Comparison of ENCODE assay signal across 11 mouse cellular contexts in the genomic region with DNA sequence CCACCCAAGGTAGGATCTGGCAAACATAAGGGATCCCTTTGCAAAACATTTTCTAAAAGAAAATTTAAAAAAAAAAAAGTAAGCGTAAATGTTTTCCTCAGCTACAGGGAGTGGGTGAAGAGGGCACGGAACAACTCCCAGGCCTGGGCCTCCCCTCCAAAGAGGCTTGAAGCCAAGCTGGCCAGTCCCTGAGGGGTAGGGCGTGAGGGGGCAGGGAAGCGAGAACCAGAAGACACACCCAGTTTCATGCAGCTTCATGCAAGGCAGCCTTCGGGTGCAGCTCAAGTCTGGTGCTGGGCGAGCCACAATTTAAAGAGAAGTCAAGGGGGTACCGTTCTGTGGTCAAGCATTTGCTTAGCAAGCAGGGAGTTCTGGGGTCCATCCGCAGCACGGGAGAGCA. TPM values are rescaled to one million over a fixed set of nuclear protein-coding genes. Genes with fewer than 3 reads are reported as not detected.
DNase-seq lines count a peak whose midpoint lies in the region; ATAC-seq lines count a peak whose summit lies in the region.
"Had no signal": no experiment of that assay in that cellular context is flagged by ENCODE, and none has a peak within 500 bp of the region (broad histone marks: within the 10 kb centered on the region; RNA-seq: fewer than 3 reads in every experiment).

No protein-coding gene starts in this region.

- H3K9ac ChIP-seq in midbrain, embryonic 11.5 days (ENCODE audit: low read length): no peak overlapping the region
- H3K9ac ChIP-seq in midbrain, embryonic 16.5 days (ENCODE audit: low read depth, low read length): no peak overlapping the region
- no peak overlapping the region for H3K9ac ChIP-seq in stomach, embryonic 14.5 days (replicated peaks; ENCODE audit: low read depth, low read length)
- H3K9ac ChIP-seq: midbrain, embryonic 13.5 days had no signal

- H3K27me3 ChIP-seq in midbrain, embryonic 11.5 days (ENCODE audit: control insufficient read depth, insufficient read depth, low read length): peaks cover 17% of the 10 kb centered on the region
- peaks cover 33% of the 10 kb centered on the region for H3K27me3 ChIP-seq in midbrain, embryonic 16.5 days (ENCODE audit: control insufficient read depth, insufficient read depth, low read depth, low read length)
- peaks cover 4% of the 10 kb centered on the region for H3K27me3 ChIP-seq in stomach, embryonic 14.5 days (ENCODE audit: control insufficient read depth, insufficient read depth, low read length)

- H3K27ac ChIP-seq in midbrain, embryonic 11.5 days (ENCODE audit: low read depth, low read length): no peak overlapping the region
- no peak overlapping the region for H3K27ac ChIP-seq in midbrain, embryonic 16.5 days (ENCODE audit: low read length)
- peak overlapping the region; percentile 76; the same call in 1 of the 2 replicates for H3K27ac ChIP-seq in stomach, embryonic 14.5 days (ENCODE audit: low read length)
- H3K27ac ChIP-seq: midbrain, embryonic 13.5 days had no signal

- intact Hi-C loops in heart, postnatal 10 days (cut with DNase I): no loop called here
- intact Hi-C loops in left cerebral cortex, postnatal 36 days (cut with DNase I): no loop called here
- intact Hi-C loops in left cerebral cortex, postnatal 4 days (cut with DNase I): no loop called here

- no peaks in the 10 kb centered on the region for H3K36me3 ChIP-seq in midbrain, embryonic 11.5 days (ENCODE audit: control insufficient read depth, insufficient read depth, low read length)
- H3K36me3 ChIP-seq in midbrain, embryonic 16.5 days (ENCODE audit: control insufficient read depth, insufficient read depth, low read length): no peaks in the 10 kb centered on the region
- H3K36me3 ChIP-seq in stomach, embryonic 14.5 days (ENCODE audit: control insufficient read depth, insufficient read depth, low read length): peaks cover 4% of the 10 kb centered on the region
- H3K36me3 ChIP-seq: midbrain, embryonic 13.5 days had no signal

- no peak overlapping the region for H3K4me2 ChIP-seq in midbrain, embryonic 11.5 days
- no peak overlapping the region for H3K4me2 ChIP-seq in midbrain, embryonic 16.5 days (ENCODE audit: low read length)
- no peak overlapping the region for H3K4me2 ChIP-seq in stomach, embryonic 14.5 days (replicated peaks; ENCODE audit: low read depth, low read length)
- H3K4me2 ChIP-seq: midbrain, embryonic 13.5 days had no signal

- WGBS in midbrain, embryonic 11.5 days: 79% methylated on average over 9 of the region's 9 CpGs
- WGBS in midbrain, embryonic 16.5 days: 75% methylated on average over 9 of the region's 9 CpGs
- 65% methylated on average over 9 of the region's 9 CpGs for WGBS in stomach, embryonic 14.5 days

- H3K4me3 ChIP-seq in midbrain, embryonic 11.5 days (ENCODE audit: low read depth, low read length): no peak overlapping the region
- no peak overlapping the region for H3K4me3 ChIP-seq in midbrain, embryonic 16.5 days (ENCODE audit: low read depth, low read length)
- no peak overlapping the region for H3K4me3 ChIP-seq in stomach, embryonic 14.5 days (ENCODE audit: low read depth, low read length)
- H3K4me3 ChIP-seq: midbrain, embryonic 13.5 days had no signal

- H3K9me3 ChIP-seq in midbrain, embryonic 11.5 days (ENCODE audit: control insufficient read depth, low read length): no peaks in the 10 kb centered on the region
- H3K9me3 ChIP-seq in midbrain, embryonic 16.5 days (replicated peaks; ENCODE audit: control insufficient read depth, low read length, poor library complexity, severe bottlenecking): no peaks in the 10 kb centered on the region
- H3K9me3 ChIP-seq in stomach, embryonic 14.5 days (ENCODE audit: control insufficient read depth, low read depth, low read length): no peaks in the 10 kb centered on the region
- H3K9me3 ChIP-seq: midbrain, embryonic 13.5 days had no signal

- DNase-seq in midbrain, embryonic 11.5 days (ENCODE audit: low spot score, missing footprints): peak; percentile 26
- peak; percentile 72 for DNase-seq in gastrocnemius, adult 18-20 months (ENCODE audit: low spot score)
- DNase-seq in heart, postnatal 10 days: peak; percentile 68 to 70
- DNase-seq in layer of hippocampus, adult 18-20 months (ENCODE audit: low spot score in 2 of 2): no peak
- DNase-seq in left cerebral cortex, postnatal 36 days (ENCODE audit: low spot score in 2 of 2): no peak
- DNase-seq in left cerebral cortex, postnatal 4 days: no peak
- DNase-seq: right cerebral cortex, adult 18-20 months; thymus, postnatal 36 days had no signal

- no peak for ATAC-seq in midbrain, embryonic 11.5 days (ENCODE audit: low FRiP score)
- ATAC-seq in midbrain, embryonic 16.5 days: no peak
- no peak for ATAC-seq in stomach, embryonic 14.5 days (ENCODE audit: insufficient number of reproducible peaks, insufficient read depth, low FRiP score, low read depth)
- ATAC-seq: midbrain, embryonic 13.5 days had no signal

- peaks cover 3% of the 10 kb centered on the region; the same call in 1 of the 2 replicates for H3K4me1 ChIP-seq in midbrain, embryonic 11.5 days (ENCODE audit: control insufficient read depth, insufficient read depth, low read length)
- H3K4me1 ChIP-seq in midbrain, embryonic 16.5 days (ENCODE audit: control insufficient read depth, insufficient read depth, low read length): peaks cover 10% of the 10 kb centered on the region
- H3K4me1 ChIP-seq in stomach, embryonic 14.5 days (ENCODE audit: control insufficient read depth, insufficient read depth, low read length): peaks cover 54% of the 10 kb centered on the region

RNA-seq across cellular contexts. Expression of gene Cavin1, which starts 7.0 kb away (rescaled TPM):
- 12.5 and 14.8 TPM in 2 replicates for polyA plus RNA-seq in midbrain, embryonic 11.5 days (2014; fragmentation: Nextera tagmentation; extraction: Ambion mirVana)
- 40.0 TPM in 2 replicates for polyA plus RNA-seq in midbrain, embryonic 16.5 days (2015; fragmentation: Nextera tagmentation; extraction: Ambion mirVana)
- total RNA-seq in gastrocnemius, adult 18-20 months (2021): 100 to 1,000 TPM; 128 to 153 TPM
- total RNA-seq in heart, postnatal 10 days (2021): 100 to 1,000 TPM; 462 to 471 TPM
- 136 and 158 TPM in 2 replicates for polyA plus RNA-seq in stomach, embryonic 14.5 days (2014; fragmentation: Nextera tagmentation; extraction: Ambion mirVana)
- 10 to 100 TPM; 15.8 to 16.0 TPM for total RNA-seq in layer of hippocampus, adult 18-20 months (2021)
- 10 to 100 TPM; 17.4 to 20.4 TPM for total RNA-seq in left cerebral cortex, postnatal 36 days (2021)
- total RNA-seq in left cerebral cortex, postnatal 4 days (2021): 10 to 100 TPM; 22.6 to 22.8 TPM

RNA-seq across cellular contexts. Expression of gene Stat3, which starts 24.3 kb away (rescaled TPM):
- 22.8 and 24.0 TPM in 2 replicates for polyA plus RNA-seq in midbrain, embryonic 11.5 days (2014; fragmentation: Nextera tagmentation; extraction: Ambion mirVana)
- polyA plus RNA-seq in midbrain, embryonic 16.5 days (2015; fragmentation: Nextera tagmentation; extraction: Ambion mirVana): 37.3 and 39.0 TPM in 2 replicates
- 10 to 100 TPM; 38.1 to 48.6 TPM for total RNA-seq in gastrocnemius, adult 18-20 months (2021)
- 100 to 1,000 TPM; 110 to 117 TPM for total RNA-seq in heart, postnatal 10 days (2021)
- polyA plus RNA-seq in stomach, embryonic 14.5 days (2014; fragmentation: Nextera tagmentation; extraction: Ambion mirVana): 43.5 and 44.8 TPM in 2 replicates
- 10 to 100 TPM; 35.5 to 35.9 TPM for total RNA-seq in layer of hippocampus, adult 18-20 months (2021)
- total RNA-seq in left cerebral cortex, postnatal 36 days (2021): 10 to 100 TPM; 29.6 to 44.7 TPM
- total RNA-seq in left cerebral cortex, postnatal 4 days (2021): 10 to 100 TPM; 32.4 to 36.7 TPM

RNA-seq across cellular contexts. Expression of gene Atp6v0a1, which starts 45.6 kb away (rescaled TPM):
- 42.5 and 45.9 TPM in 2 replicates for polyA plus RNA-seq in midbrain, embryonic 11.5 days (2014; fragmentation: Nextera tagmentation; extraction: Ambion mirVana)
- 155 and 172 TPM in 2 replicates for polyA plus RNA-seq in midbrain, embryonic 16.5 days (2015; fragmentation: Nextera tagmentation; extraction: Ambion mirVana)
- 10 to 100 TPM; 57.0 to 74.4 TPM for total RNA-seq in gastrocnemius, adult 18-20 months (2021)
- total RNA-seq in heart, postnatal 10 days (2021): 10 to 100 TPM; 89.6 to 93.8 TPM
- polyA plus RNA-seq in stomach, embryonic 14.5 days (2014; fragmentation: Nextera tagmentation; extraction: Ambion mirVana): 38.4 and 42.0 TPM in 2 replicates
- total RNA-seq in layer of hippocampus, adult 18-20 months (2021): 100 to 1,000 TPM; 421 to 426 TPM
- 100 to 1,000 TPM; 439 to 446 TPM for total RNA-seq in left cerebral cortex, postnatal 36 days (2021)
- 100 to 1,000 TPM; 257 to 302 TPM for total RNA-seq in left cerebral cortex, postnatal 4 days (2021)

Comparison
In these comparisons a context has a peak if more than half of its experiments do, and no peak if none do; other contexts are left out.
1. DNase-seq: peak in midbrain, embryonic 11.5 days (single experiment), gastrocnemius, adult 18-20 months (single experiment) and heart, postnatal 10 days (2 of 2); none in layer of hippocampus, adult 18-20 months (0 of 2), left cerebral cortex, postnatal 36 days (0 of 2) and left cerebral cortex, postnatal 4 days (single experiment).
2. RNA of gene Cavin1, which starts 7.0 kb away (total RNA-seq): 462 to 471 TPM in heart, postnatal 10 days and 128 to 153 TPM in gastrocnemius, adult 18-20 months; 22.6 to 22.8 TPM in left cerebral cortex, postnatal 4 days, 17.4 to 20.4 TPM in left cerebral cortex, postnatal 36 days and 15.8 to 16.0 TPM in layer of hippocampus, adult 18-20 months; every median in the first group is over 4 times any median in the second.